In genomic region chr8:102726206-102726935, GRCm38 (mm10) we compare ENCODE assay signal across 12 mouse cellular contexts. TPM values are rescaled to one million over a fixed set of nuclear protein-coding genes. Genes with fewer than 3 reads are reported as not detected.
DNase-seq lines count a peak whose midpoint lies in the region; ATAC-seq lines count a peak whose summit lies in the region.
"Had no signal": no experiment of that assay in that cellular context is flagged by ENCODE, and none has a peak within 500 bp of the region (broad histone marks: within the 10 kb centered on the region; RNA-seq: fewer than 3 reads in every experiment).

No protein-coding gene starts in this region.

- H3K36me3 ChIP-seq in embryonic facial prominence, embryonic 11.5 days (replicated peaks; ENCODE audit: control insufficient read depth, insufficient read depth, low read depth, low read length), result no peaks in the 10 kb centered on the region
- H3K36me3 ChIP-seq in hindbrain, embryonic 14.5 days (replicated peaks; ENCODE audit: control insufficient read depth, insufficient read depth), result no peaks in the 10 kb centered on the region
- no peaks in the 10 kb centered on the region for H3K36me3 ChIP-seq in neural tube, embryonic 11.5 days (ENCODE audit: control insufficient read depth, insufficient read depth, low read length)
- no peaks in the 10 kb centered on the region for H3K36me3 ChIP-seq in liver, embryonic 11.5 days (ENCODE audit: control insufficient read depth, insufficient read depth, low read length)

- intact Hi-C loops in left cerebral cortex, postnatal 25 days (cut with DNase I), result no loop called here

- DNase-seq in cerebellum, adult 9-11 months, result peak; percentile 4
- DNase-seq in cerebellum, postnatal 25 days, result no peak
- DNase-seq in embryonic facial prominence, embryonic 11.5 days (ENCODE audit: low spot score), result peak; percentile 26
- DNase-seq in hindbrain, embryonic 14.5 days (ENCODE audit: low spot score), result no peak
- DNase-seq in neural tube, embryonic 11.5 days (ENCODE audit: low spot score), result peak; percentile 81
- no peak for DNase-seq in left cerebral cortex, postnatal 25 days (ENCODE audit: low spot score in 2 of 2)
- DNase-seq in adrenal gland, adult (ENCODE audit: inconsistent age in 2 of 2, low spot score in 1 of 2), result no peak
- no peak for DNase-seq in liver, embryonic 11.5 days (ENCODE audit: low spot score)
- DNase-seq: cerebellum, postnatal 14 days; liver; thymus, postnatal 4 days had no signal

- 47% methylated on average over 10 of the region's 10 CpGs for WGBS in embryonic facial prominence, embryonic 11.5 days
- 15% methylated on average over 10 of the region's 10 CpGs for WGBS in hindbrain, embryonic 14.5 days
- 30% methylated on average over 10 of the region's 10 CpGs for WGBS in neural tube, embryonic 11.5 days
- WGBS in liver, embryonic 11.5 days, result 82% methylated on average over 10 of the region's 10 CpGs

- H3K4me2 ChIP-seq in embryonic facial prominence, embryonic 11.5 days (ENCODE audit: low read depth, low read length), result no peak overlapping the region
- peak overlapping the region; percentile 15; the same call in 1 of the 2 replicates for H3K4me2 ChIP-seq in hindbrain, embryonic 14.5 days (replicated peaks)
- no peak overlapping the region; the same call in 1 of the 2 replicates for H3K4me2 ChIP-seq in neural tube, embryonic 11.5 days (ENCODE audit: low read depth)
- no peak overlapping the region for H3K4me2 ChIP-seq in liver, embryonic 11.5 days

- no peak overlapping the region for H3K27ac ChIP-seq in embryonic facial prominence, embryonic 11.5 days (replicated peaks; ENCODE audit: low read depth, low read length)
- H3K27ac ChIP-seq in hindbrain, embryonic 14.5 days, result no peak overlapping the region
- H3K27ac ChIP-seq in neural tube, embryonic 11.5 days (ENCODE audit: low read depth, low read length), result peak overlapping the region; percentile 39; the same call in 1 of the 2 replicates
- no peak overlapping the region for H3K27ac ChIP-seq in liver, embryonic 11.5 days (ENCODE audit: low read depth, low read length)

- ATAC-seq in embryonic facial prominence, embryonic 11.5 days (replicated peaks; ENCODE audit: insufficient number of reproducible peaks, low FRiP score, low TSS enrichment, low read depth), result peak; percentile 90
- ATAC-seq in hindbrain, embryonic 14.5 days (ENCODE audit: low FRiP score), result peak; percentile 92
- ATAC-seq in neural tube, embryonic 11.5 days (ENCODE audit: insufficient read depth, low FRiP score, low TSS enrichment), result peak; percentile 96
- no peak for ATAC-seq in liver, embryonic 11.5 days (replicated peaks; ENCODE audit: low FRiP score)

- no peak overlapping the region for H3K9ac ChIP-seq in embryonic facial prominence, embryonic 11.5 days (replicated peaks; ENCODE audit: low read length)
- H3K9ac ChIP-seq in hindbrain, embryonic 14.5 days, result no peak overlapping the region
- no peak overlapping the region for H3K9ac ChIP-seq in neural tube, embryonic 11.5 days (ENCODE audit: low read length)
- no peak overlapping the region for H3K9ac ChIP-seq in liver, embryonic 11.5 days (ENCODE audit: low read depth, low read length)

- no peaks in the 10 kb centered on the region for H3K27me3 ChIP-seq in embryonic facial prominence, embryonic 11.5 days (ENCODE audit: control insufficient read depth, insufficient read depth, low read length)
- no peaks in the 10 kb centered on the region; the same call in 1 of the 2 replicates for H3K27me3 ChIP-seq in hindbrain, embryonic 14.5 days (ENCODE audit: control insufficient read depth, insufficient read depth, low read length)
- H3K27me3 ChIP-seq in neural tube, embryonic 11.5 days (ENCODE audit: control insufficient read depth, insufficient read depth, low read length), result no peaks in the 10 kb centered on the region
- no peaks in the 10 kb centered on the region for H3K27me3 ChIP-seq in liver, embryonic 11.5 days (replicated peaks; ENCODE audit: control insufficient read depth, insufficient read depth, low read length)

- H3K9me3 ChIP-seq in embryonic facial prominence, embryonic 11.5 days (replicated peaks; ENCODE audit: control insufficient read depth, low read length), result no peaks in the 10 kb centered on the region
- no peaks in the 10 kb centered on the region for H3K9me3 ChIP-seq in hindbrain, embryonic 14.5 days (ENCODE audit: control insufficient read depth, low read length)
- H3K9me3 ChIP-seq in neural tube, embryonic 11.5 days (ENCODE audit: control insufficient read depth, low read length), result no peaks in the 10 kb centered on the region
- H3K9me3 ChIP-seq in liver, embryonic 11.5 days (ENCODE audit: control insufficient read depth, low read length), result no peaks in the 10 kb centered on the region

- H3K4me1 ChIP-seq in embryonic facial prominence, embryonic 11.5 days (ENCODE audit: control insufficient read depth, insufficient read depth, low read length), result no peaks in the 10 kb centered on the region
- H3K4me1 ChIP-seq in hindbrain, embryonic 14.5 days (replicated peaks; ENCODE audit: control insufficient read depth, insufficient read depth, low read length), result peaks cover 20% of the 10 kb centered on the region
- peaks cover 7% of the 10 kb centered on the region for H3K4me1 ChIP-seq in neural tube, embryonic 11.5 days (ENCODE audit: control insufficient read depth, insufficient read depth, low read length)
- H3K4me1 ChIP-seq in liver, embryonic 11.5 days (replicated peaks; ENCODE audit: control insufficient read depth, insufficient read depth, low read length), result no peaks in the 10 kb centered on the region

- H3K4me3 ChIP-seq in embryonic facial prominence, embryonic 11.5 days (ENCODE audit: low read depth, low read length), result no peak overlapping the region
- no peak overlapping the region for H3K4me3 ChIP-seq in hindbrain, embryonic 14.5 days (replicated peaks; ENCODE audit: low read length)
- H3K4me3 ChIP-seq in neural tube, embryonic 11.5 days (ENCODE audit: low read depth, low read length), result no peak overlapping the region
- H3K4me3 ChIP-seq in liver, embryonic 11.5 days (ENCODE audit: low read depth, low read length), result no peak overlapping the region

RNA-seq across cellular contexts. Expression of gene Cdh11, which starts 59.1 kb away (rescaled TPM):
- polyA plus RNA-seq in embryonic facial prominence, embryonic 11.5 days (2014; fragmentation: Nextera tagmentation; extraction: Ambion mirVana), result 187 and 192 TPM in 2 replicates
- polyA plus RNA-seq in hindbrain, embryonic 14.5 days (2014; fragmentation: Nextera tagmentation; extraction: Ambion mirVana), result 50.4 and 61.1 TPM in 2 replicates
- 106 and 108 TPM in 2 replicates for polyA plus RNA-seq in neural tube, embryonic 11.5 days (2014; fragmentation: Nextera tagmentation; extraction: Ambion mirVana)
- total RNA-seq in left cerebral cortex, postnatal 25 days (2021), result 10 to 100 TPM; 55.7 to 57.3 TPM
- 27.4 and 31.7 TPM in 2 replicates for polyA plus RNA-seq in liver, embryonic 11.5 days (2014; fragmentation: Nextera tagmentation; extraction: Ambion mirVana)
- total RNA-seq: MEL had no signal

Comparison
In these comparisons a context has a peak if more than half of its experiments do, and no peak if none do; other contexts are left out.
1. DNase-seq: peak in cerebellum, adult 9-11 months (single experiment), embryonic facial prominence, embryonic 11.5 days (single experiment) and neural tube, embryonic 11.5 days (single experiment); none in cerebellum, postnatal 25 days (0 of 2), hindbrain, embryonic 14.5 days (single experiment), left cerebral cortex, postnatal 25 days (0 of 2), adrenal gland, adult (0 of 2) and liver, embryonic 11.5 days (single experiment).